Mouse (Mus musculus): ENCODE results near the gene Htt. TPM values are rescaled to one million over a fixed set of nuclear protein-coding genes. Genes with fewer than 3 reads are reported as not detected.

Gene Htt
- total RNA-seq, 4 experiments from 2014 or later = 12.1 to 13.2 (median 12.4) TPM

DNA sequence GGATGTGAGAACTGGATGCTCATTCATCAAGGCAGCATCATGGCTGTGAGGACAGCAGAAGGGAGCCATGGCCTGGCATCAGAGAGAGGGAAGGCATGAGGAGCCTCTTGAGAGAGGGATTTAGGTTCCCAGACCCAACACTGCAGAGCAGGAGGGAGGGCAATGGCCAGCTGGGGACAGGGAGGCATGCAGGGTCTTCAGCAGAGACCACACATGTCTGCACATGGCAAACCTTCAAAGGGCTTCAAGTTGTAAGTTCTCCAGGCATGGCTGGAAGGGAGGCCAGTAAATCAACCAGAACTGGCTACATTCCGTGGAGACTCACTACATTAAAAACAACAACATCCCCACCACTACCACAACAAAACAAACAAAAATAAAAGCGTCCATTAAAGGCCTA, 169.6 kb downstream of the Htt start:
- DNase-seq (ENCODE audit: low spot score) = no peak

DNA sequence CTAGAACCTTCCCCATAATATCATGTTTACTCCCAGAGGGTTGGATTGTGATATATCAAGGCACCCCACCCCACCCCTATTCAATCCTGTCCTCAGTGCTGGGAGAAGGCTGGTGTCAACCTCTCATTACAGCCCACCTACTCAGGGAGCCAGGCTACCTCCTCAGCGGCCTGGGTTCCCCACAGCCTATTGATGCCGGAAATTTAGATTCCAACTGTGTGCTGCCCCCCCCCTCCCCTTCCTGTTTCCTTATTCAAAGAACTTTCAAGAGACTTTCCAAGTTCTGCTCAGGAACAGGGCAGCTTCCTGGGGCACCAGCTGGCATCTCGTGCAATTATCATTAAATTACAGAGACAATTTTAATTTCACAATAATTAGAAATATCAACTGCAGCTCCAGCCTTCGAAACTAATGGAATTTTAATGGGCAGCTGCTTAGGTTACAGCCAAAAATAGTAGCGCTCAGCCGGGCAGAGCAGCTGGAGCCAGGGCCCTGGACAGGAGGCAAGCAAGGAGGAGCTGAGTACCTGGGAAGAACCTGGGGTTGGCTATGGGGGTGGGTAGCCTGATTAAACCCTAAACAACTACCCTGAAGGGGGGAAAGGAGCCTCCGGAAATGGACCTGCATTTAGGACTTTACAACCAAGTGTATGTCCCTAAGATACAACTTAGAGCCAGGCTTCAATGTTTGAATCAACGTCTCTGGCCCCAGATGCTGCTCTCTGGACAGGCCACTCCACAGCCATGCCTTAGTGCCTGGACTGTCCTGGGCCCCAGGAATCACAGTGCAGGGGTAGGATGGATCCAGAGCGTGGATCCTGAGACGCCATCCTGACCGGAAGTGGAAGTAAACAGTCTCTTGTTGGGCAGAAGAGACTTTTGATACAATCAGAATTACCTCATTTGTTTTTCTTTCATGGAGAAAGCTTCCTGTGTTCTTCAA, 170.2 kb downstream of the Htt start:
- peak; percentile 18 for DNase-seq (ENCODE audit: low spot score)

- DNase-seq (ENCODE audit: low spot score) = peak; percentile 58
These were observed 170.9 kb downstream of the Htt start for GRCm38 (mm10) chr5:34932458-34932806.

- DNase-seq (ENCODE audit: low spot score) = no peak
These were observed 171.9 kb downstream of the Htt start for GRCm38 (mm10) chr5:34933461-34933860.

- DNase-seq (ENCODE audit: low spot score) = no peak
These were observed 180.3 kb downstream of the Htt start for GRCm38 (mm10) chr5:34941710-34942470.

- no peak for DNase-seq (ENCODE audit: low spot score)
These were observed 181.9 kb downstream of the Htt start for GRCm38 (mm10) chr5:34943428-34943827.

DNA sequence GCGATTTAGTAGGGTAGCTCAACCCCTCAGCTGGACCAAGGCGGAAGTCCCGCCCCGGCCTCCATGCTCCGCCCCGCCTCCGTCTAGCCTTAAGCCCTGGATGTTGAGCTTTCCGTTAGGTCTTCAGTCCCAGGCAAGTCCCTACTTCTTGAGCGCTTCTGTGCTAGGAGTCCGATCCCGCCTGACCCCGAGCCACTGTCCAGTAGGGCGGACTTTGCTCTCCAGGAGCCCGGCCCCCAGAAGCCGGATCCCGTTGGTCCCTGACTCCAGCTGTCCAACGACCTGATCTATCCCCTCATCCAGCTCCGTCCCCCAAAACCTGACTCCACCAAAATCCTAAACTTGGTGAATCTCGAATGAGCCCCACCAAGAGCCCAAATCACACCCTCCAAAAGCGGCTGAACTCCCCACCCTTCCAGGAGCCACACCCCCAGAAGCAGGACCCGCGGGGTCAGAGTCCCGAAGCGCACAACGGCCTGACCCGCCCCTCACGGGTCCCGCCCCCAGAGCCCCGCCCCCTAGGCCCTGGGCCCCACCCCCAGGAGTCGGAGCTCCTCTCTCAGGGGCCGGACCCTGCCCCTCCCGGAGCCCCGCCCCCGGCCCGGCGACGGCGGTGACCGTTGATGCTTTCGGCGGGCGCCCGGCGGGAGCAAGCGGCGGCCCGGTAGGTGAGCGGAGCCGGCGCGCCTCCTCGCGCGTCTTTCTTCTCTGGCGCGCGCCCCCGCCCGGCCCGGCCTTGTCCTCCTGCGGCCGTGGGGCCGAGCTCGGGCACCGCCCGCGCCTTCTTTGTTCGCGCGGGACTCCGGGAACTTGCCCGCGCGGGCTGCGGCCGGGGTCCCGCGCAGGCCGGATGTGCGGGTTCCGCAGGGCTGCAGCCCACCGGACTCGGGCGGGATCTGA, 187.6 kb downstream of the Htt start, which contains the start of gene Rgs12:
Gene Rgs12 (plus strand): TSS at position 585 of the 900 bp plus-strand sequence.
- DNase-seq (ENCODE audit: low spot score) = peak; percentile 80

- no peak for DNase-seq (ENCODE audit: low spot score)
These were observed 188.2 kb downstream of the Htt start for GRCm38 (mm10) chr5:34949769-34950211.

GRCm38 (mm10) chr5:34950486-34951160, 189.1 kb downstream of the Htt start:
- DNase-seq (ENCODE audit: low spot score) = no peak

- DNase-seq (ENCODE audit: low spot score) = peak; percentile 42
These were observed 189.8 kb downstream of the Htt start for GRCm38 (mm10) chr5:34951161-34951834.

GRCm38 (mm10) chr5:34954508-34954907, 193.0 kb downstream of the Htt start:
- no peak for DNase-seq (ENCODE audit: low spot score)

- peak; percentile 28 for DNase-seq (ENCODE audit: low spot score)
These were observed 194.1 kb downstream of the Htt start for GRCm38 (mm10) chr5:34955630-34956029.

DNA sequence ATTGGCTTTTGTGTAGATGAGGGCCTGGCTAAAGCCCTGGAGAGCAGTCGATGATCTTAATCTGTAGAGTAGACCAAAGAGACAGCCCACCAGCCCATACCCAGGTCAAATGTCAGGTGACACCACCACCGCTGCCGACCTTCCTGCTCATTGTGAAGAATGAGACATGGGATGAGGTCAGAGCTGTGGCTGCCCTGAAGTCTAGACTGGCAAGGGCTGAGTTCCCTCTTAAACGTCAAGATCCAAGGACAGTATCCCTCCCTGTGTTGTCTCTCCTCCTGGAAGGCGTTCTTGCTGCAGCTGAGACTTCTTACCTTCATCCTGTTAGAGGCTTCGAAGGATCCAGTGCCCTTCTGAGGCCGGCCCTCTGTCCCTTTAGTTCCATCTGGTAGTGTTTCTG, 194.6 kb downstream of the Htt start:
- DNase-seq (ENCODE audit: low spot score) = no peak

DNA sequence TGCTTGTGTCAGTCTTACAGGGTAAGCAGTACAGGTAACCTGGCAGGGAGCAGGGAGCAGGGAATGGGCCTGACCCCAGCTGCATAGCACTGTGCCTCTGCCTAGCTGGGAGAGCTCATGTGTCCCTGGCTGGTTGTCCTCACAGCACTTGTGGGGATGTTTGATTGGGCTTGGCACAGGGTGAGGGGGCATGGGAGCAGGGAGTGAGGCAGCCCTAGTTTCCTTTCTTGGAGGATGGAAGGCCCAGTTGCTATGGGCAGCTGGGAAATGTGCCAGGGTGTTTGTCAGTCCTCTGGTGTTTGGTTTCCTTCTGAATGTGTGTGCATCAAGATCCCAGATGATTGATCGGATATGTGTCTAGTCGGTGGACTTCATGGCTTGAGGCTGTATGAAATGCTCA, 195.5 kb downstream of the Htt start:
- DNase-seq (ENCODE audit: low spot score) = no peak

GRCm38 (mm10) chr5:34960021-34960420, 198.5 kb downstream of the Htt start:
- no peak for DNase-seq (ENCODE audit: low spot score)

Small RNA genes lying within 50 kb of the gene (microRNA-seq; reads per million reads assigned to microRNA genes)
- not detected for gene Mir467g

Other genes with a start within 250 kb of the Htt start
- 1 to 10 TPM; 6.6 to 8.4 (median 7.7) TPM for gene Tnip2, start 247.7 kb upstream of the Htt start, total RNA-seq (2022)
- gene Sh3bp2, start 235.9 kb upstream of the Htt start, total RNA-seq (2022) = 1 to 10 TPM; 1.3 to 3.6 (median 1.8) TPM
- gene Add1, start 188.1 kb upstream of the Htt start, total RNA-seq (2022) = 100 to 1,000 TPM; 124 to 154 (median 134) TPM
- gene Mfsd10, start 124.5 kb upstream of the Htt start, total RNA-seq (2022) = 10 to 100 TPM in 3 of 4 experiments, 1 to 10 TPM in 1; 8.9 to 15.3 (median 11.0) TPM
- 10 to 100 TPM; 12.0 to 14.6 (median 12.8) TPM for gene Nop14, start 101.6 kb upstream of the Htt start, total RNA-seq (2022)
- 1 to 10 TPM in 1 of 4 experiments, under 1 TPM in 3; 0.57 to 1.8 (median 0.69) TPM for gene Grk4, start 101.4 kb upstream of the Htt start, total RNA-seq (2022)
- gene Msantd1, start 146.3 kb downstream of the Htt start, total RNA-seq (2022) = under 1 TPM; 0.16 to 0.72 (median 0.50) TPM
- 10 to 100 TPM; 14.3 to 18.7 (median 17.6) TPM for gene Rgs12, start 187.7 kb downstream of the Htt start, total RNA-seq (2022)